Mouse (Mus musculus) liver, adult 2 months (tissue): ENCODE data around the gene Mmgt2.

Experiments
- CTCF ChIP-seq: fragments of 200-500 bp; IDR thresholded peaks from 2 replicates; pipeline ENCODE4 v1.5.1; 2011; ENCODE audit warnings: low read depth, low read length, control low read depth
- POLR2A ChIP-seq: fragments of 200-500 bp; IDR thresholded peaks from 2 replicates; pipeline ENCODE4 v1.6.1; 2011; ENCODE audit warnings: low read length, control low read depth; ENCODE audit not compliant: insufficient read depth; ENCODE audit errors: extremely low read depth

- TF ChIP-seq CTCF (no peak), POLR2A (no peak)
Measured at GRCm38 (mm10) chr11:62647661-62648590, 538 bp upstream of the Mmgt2 start, which contains the start of gene Lrrc75a.
